Mouse (Mus musculus) heart, embryonic 13.5 days (tissue): ENCODE measurements around the gene Arid5b. TPM values are rescaled to one million over a fixed set of nuclear protein-coding genes. Genes with fewer than 3 reads are reported as not detected.
"Not testable (repeated sequence)": the region's sequence is repeated elsewhere in the genome, so short reads cannot be mapped to it uniquely, and the experiment has no call there.

ENCODE experiments used
- ATAC-seq: fragments of 200-750 bp; cut with Nextera tagmentation; 2 replicates; pipeline ENCODE4 v1.8.0; 2017; ENCODE audit warnings: moderate TSS enrichment; ENCODE audit not compliant: insufficient number of reproducible peaks, low FRiP score, low TSS enrichment; ENCODE audit errors: extremely low read depth
- H3K27ac ChIP-seq: fragments of 300-500 bp; sonication (generic); replicated peaks from 2 replicates; pipeline ENCODE4 v1.5.1; 2015; ENCODE audit warnings: moderate library complexity, mild to moderate bottlenecking, inconsistent platforms
- H3K27me3 ChIP-seq: fragments of 300-500 bp; sonication (generic); replicated peaks from 2 replicates; pipeline ENCODE4 v1.6.1; 2015; ENCODE audit warnings: mild to moderate bottlenecking, inconsistent platforms
- H3K36me3 ChIP-seq: fragments of 300-500 bp; sonication (generic); 2 replicates; pipeline ENCODE4 v1.6.1; 2015; ENCODE audit warnings: mild to moderate bottlenecking, inconsistent platforms
- H3K4me1 ChIP-seq: fragments of 300-500 bp; sonication (generic); 2 replicates; pipeline ENCODE4 v1.6.1; 2015; ENCODE audit warnings: inconsistent platforms
- H3K4me2 ChIP-seq: fragments of 300-500 bp; sonication (generic); 2 replicates; pipeline ENCODE4 v1.6.1; 2015; ENCODE audit warnings: inconsistent platforms, mild to moderate bottlenecking, moderate library complexity
- H3K4me3 ChIP-seq: fragments of 300-500 bp; sonication (generic); 2 replicates; pipeline ENCODE4 v1.5.1; 2015; ENCODE audit warnings: moderate library complexity, mild to moderate bottlenecking, inconsistent platforms
- H3K9ac ChIP-seq: fragments of 300-500 bp; sonication (generic); 2 replicates; pipeline ENCODE4 v1.6.1; 2015; ENCODE audit warnings: inconsistent platforms, mild to moderate bottlenecking, moderate library complexity
- H3K9me3 ChIP-seq: fragments of 300-500 bp; sonication (generic); 2 replicates; pipeline ENCODE4 v1.6.1; 2016; ENCODE audit warnings: inconsistent platforms
- WGBS: fragments of 180-500 bp; shearing (Covaris S2); methylation state at CpG from one replicate; pipeline ENCODE4 v1.1.7; 2015; ENCODE audit warnings: mixed read lengths; 5-methylcytosine and 5-hydroxymethylcytosine counted together
- polyA plus RNA-seq: library from polyadenylated mRNA; unstranded; fragments of >200 nt; fragmentation: Nextera tagmentation; extraction: Ambion mirVana; gene quantifications from 2 replicates; pipeline ENCODE4 v1.2.1, GENCODE M21; 2015

Arid5b gene
- polyA plus RNA-seq, 1 experiment from 2014 or later = 17.9 TPM

- Histone ChIP-seq H3K4me2 (peak overlapping the region; percentile 18; the same call in 1 of the 2 replicates), H3K9me3 (no peaks in the 10 kb centered on the region), H3K27ac (peak overlapping the region; percentile 85), H3K9ac (no peak overlapping the region), H3K4me3 (no peak overlapping the region), H3K27me3 (no peaks in the 10 kb centered on the region), H3K36me3 (peaks cover 43% of the 10 kb centered on the region), H3K4me1 (peaks cover 64% of the 10 kb centered on the region)
- 53% methylated on average over 14 of the region's 14 CpGs for WGBS
- no peak for ATAC-seq
Observed at GRCm38 (mm10) chr10:68104881-68105781, 173.4 kb downstream of the Arid5b start.

GRCm38 (mm10) chr10:68104481-68104880 lies 174.1 kb downstream of the Arid5b start:
- no peak for ATAC-seq
- H3K9me3 ChIP-seq = no peaks in the 10 kb centered on the region

DNA sequence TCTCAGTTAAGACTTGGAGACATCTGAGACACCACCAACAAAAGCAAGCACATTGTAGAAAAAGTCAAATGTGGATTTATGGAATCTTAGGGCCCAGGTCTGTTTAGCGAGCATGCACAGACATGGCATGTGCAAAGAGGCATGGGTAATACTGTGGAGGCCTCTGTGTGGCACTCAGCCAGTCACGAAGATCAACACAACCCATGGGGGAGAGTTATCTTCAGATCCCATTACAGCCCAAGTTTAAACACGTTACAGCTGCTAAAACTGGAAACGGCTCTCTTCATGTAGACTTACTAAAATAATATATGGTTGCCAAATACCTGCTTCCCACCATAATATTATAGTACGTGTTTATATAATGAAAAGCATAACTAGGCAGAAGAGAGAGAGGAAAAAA lies 174.6 kb downstream of the Arid5b start:
- H3K4me2 ChIP-seq = 0 out of 2 replicates have a peak overlapping the region, but pooled peaks have one; percentile 18
- H3K36me3 ChIP-seq = peaks cover 48% of the 10 kb centered on the region
- no peaks in the 10 kb centered on the region for H3K27me3 ChIP-seq
- H3K27ac ChIP-seq = peak overlapping the region; percentile 85
- H3K4me1 ChIP-seq = peaks cover 59% of the 10 kb centered on the region
- no peak overlapping the region for H3K9ac ChIP-seq
- H3K9me3 ChIP-seq = no peaks in the 10 kb centered on the region
- no peak overlapping the region for H3K4me3 ChIP-seq
- 25% methylated on average over 5 of the region's 5 CpGs for WGBS
- no peak for ATAC-seq

More at GRCm38 (mm10) chr10:68104481-68104880, 174.1 kb downstream of the Arid5b start:
- no peak overlapping the region for H3K4me3 ChIP-seq
- H3K27ac ChIP-seq = peak overlapping the region; percentile 85
- no peak overlapping the region for H3K9ac ChIP-seq
- WGBS = 18% methylated on average over 2 of the region's 2 CpGs
- H3K4me2 ChIP-seq = peak overlapping the region; percentile 18; the same call in 1 of the 2 replicates
- H3K4me1 ChIP-seq = peaks cover 59% of the 10 kb centered on the region
- peaks cover 49% of the 10 kb centered on the region for H3K36me3 ChIP-seq
- H3K27me3 ChIP-seq = no peaks in the 10 kb centered on the region

DNA sequence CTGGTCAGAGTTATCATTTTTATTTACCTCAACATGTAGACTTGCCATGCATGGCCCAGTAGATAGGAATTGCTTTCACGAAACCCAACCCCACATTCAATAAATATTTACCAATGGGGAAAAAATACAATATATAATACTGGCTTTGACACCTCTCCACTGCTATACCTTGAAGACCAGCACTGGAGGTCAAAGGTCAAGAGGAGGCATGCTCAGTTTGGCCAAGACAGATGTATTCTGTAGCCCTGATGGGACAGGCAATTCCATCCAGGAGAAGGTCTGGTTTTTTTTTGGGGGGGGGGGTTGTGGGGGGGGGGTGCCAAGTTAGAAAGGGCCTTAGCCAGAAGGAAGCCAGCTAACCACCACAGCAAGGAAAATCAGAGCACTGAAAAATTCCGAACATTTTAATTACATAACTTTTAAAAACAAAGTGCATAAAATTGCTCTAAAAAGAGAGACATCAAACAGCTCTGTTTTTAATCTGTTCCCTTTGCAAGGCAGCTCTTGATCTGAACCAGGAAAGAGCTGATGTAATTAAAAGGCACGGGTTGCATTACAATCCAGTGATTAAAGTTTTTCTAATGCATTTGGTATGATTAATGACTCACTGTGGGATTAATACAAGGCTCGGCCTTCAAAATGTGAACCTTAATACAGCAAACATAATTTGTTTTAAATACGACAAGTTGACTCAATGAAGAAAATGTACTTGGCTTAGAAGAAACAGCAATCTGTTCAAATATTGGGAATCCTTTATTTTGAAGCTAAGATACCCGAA lies 175.3 kb downstream of the Arid5b start:
- Histone ChIP-seq H3K4me2 (no peak overlapping the region), H3K4me3 (no peak overlapping the region), H3K27me3 (no peaks in the 10 kb centered on the region), H3K4me1 (peaks cover 59% of the 10 kb centered on the region), H3K36me3 (peaks cover 49% of the 10 kb centered on the region), H3K9me3 (no peaks in the 10 kb centered on the region), H3K9ac (no peak overlapping the region), H3K27ac (peak overlapping the region; percentile 85)
- ATAC-seq = no peak
- WGBS = 74% methylated on average over 6 of the region's 6 CpGs

DNA sequence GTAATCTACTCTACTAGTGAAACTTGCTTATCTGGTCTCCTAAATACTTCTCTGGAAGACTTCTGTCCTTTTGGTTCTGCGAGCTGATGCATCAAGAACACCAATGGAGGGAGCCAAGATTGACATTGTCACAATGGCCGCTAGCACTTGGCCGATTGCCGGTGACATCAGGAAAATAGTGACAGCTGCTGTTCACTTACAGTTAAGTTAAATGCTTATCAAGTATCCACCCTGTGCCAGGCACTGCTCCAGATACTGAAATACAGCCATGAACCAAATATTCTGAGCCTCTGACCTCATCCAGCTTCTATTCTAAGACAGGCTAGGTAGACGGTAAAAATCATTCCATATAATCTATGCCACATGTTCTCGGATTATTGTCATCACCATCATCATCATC lies 176.0 kb downstream of the Arid5b start:
- Histone ChIP-seq H3K4me1 (peaks cover 57% of the 10 kb centered on the region), H3K27ac (peak overlapping the region; percentile 56), H3K36me3 (peaks cover 49% of the 10 kb centered on the region), H3K9me3 (no peaks in the 10 kb centered on the region), H3K4me2 (no peak overlapping the region), H3K4me3 (no peak overlapping the region), H3K27me3 (no peaks in the 10 kb centered on the region), H3K9ac (no peak overlapping the region)
- 60% methylated on average over 6 of the region's 6 CpGs for WGBS
- no peak for ATAC-seq

GRCm38 (mm10) chr10:68101251-68101650 lies 177.3 kb downstream of the Arid5b start:
- Histone ChIP-seq H3K36me3 (peaks cover 59% of the 10 kb centered on the region), H3K4me2 (no peak overlapping the region), H3K27me3 (no peaks in the 10 kb centered on the region), H3K9me3 (no peaks in the 10 kb centered on the region), H3K4me3 (no peak overlapping the region), H3K4me1 (peaks cover 44% of the 10 kb centered on the region), H3K27ac (no peak overlapping the region), H3K9ac (no peak overlapping the region)
- ATAC-seq = no peak
- WGBS = 74% methylated on average over 4 of the region's 4 CpGs

GRCm38 (mm10) chr10:68100506-68100905 lies 178.0 kb downstream of the Arid5b start:
- Histone ChIP-seq H3K9ac (no peak overlapping the region), H3K4me3 (no peak overlapping the region), H3K4me1 (peaks cover 41% of the 10 kb centered on the region), H3K27ac (no peak overlapping the region), H3K4me2 (no peak overlapping the region), H3K36me3 (peaks cover 66% of the 10 kb centered on the region), H3K9me3 (no peaks in the 10 kb centered on the region), H3K27me3 (no peaks in the 10 kb centered on the region)
- WGBS = 67% methylated on average over 8 of the region's 8 CpGs
- ATAC-seq = no peak

DNA sequence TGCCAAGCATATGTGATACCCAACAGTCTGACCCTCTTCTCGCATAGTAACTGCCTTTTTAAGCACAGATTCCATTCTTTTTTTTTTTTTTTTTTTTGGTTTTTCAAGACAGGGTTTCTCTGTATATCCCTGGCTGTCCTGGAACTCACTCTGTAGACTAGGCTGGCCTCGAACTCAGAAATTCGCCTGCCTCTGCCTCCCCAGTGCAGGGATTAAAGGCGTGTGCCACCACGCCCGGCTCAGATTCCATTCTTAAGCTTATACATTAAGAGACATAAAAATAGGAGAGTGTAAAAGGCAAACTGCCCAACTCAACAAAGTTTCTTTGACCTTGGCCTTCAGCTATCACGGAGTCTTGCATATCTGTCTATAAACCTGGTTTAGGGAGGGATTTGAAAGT lies 178.7 kb downstream of the Arid5b start:
- ATAC-seq, H3K27me3 ChIP-seq, H3K9ac ChIP-seq, H3K27ac ChIP-seq, H3K4me2 ChIP-seq, H3K4me3 ChIP-seq, H3K9me3 ChIP-seq: not testable (repeated sequence)
- H3K4me1 ChIP-seq = peaks cover 41% of the 10 kb centered on the region
- WGBS = 81% methylated on average over 7 of the region's 7 CpGs
- peaks cover 73% of the 10 kb centered on the region for H3K36me3 ChIP-seq

GRCm38 (mm10) chr10:68097821-68098675 lies 180.5 kb downstream of the Arid5b start:
- H3K4me1 ChIP-seq = peaks cover 27% of the 10 kb centered on the region

DNA sequence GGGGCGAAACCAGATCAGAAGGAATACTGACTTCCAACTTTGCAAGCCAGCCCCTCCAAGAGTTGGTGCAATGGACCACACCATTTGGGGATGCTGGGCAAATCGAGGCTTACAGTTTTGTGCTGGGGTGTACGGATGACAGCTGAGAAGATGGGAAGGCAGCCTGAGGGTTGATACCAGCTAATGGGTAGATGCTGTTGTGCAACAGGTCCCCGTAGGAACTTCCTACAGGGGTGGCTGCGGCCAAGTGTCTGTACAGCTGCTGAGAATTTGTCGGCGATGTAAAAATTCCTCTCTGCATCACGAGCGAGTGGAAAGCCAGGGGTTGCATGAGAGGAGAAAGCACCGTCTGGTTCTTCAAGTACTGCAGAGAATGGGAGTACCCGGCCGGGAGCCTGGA lies 182.1 kb downstream of the Arid5b start:
- Histone ChIP-seq H3K27ac (no peak overlapping the region), H3K4me2 (no peak overlapping the region), H3K27me3 (no peaks in the 10 kb centered on the region), H3K4me3 (no peak overlapping the region), H3K9me3 (no peaks in the 10 kb centered on the region), H3K4me1 (peaks cover 28% of the 10 kb centered on the region), H3K9ac (no peak overlapping the region), H3K36me3 (peaks cover 87% of the 10 kb centered on the region)
- ATAC-seq = no peak
- WGBS = 88% methylated on average over 12 of the region's 12 CpGs

More at GRCm38 (mm10) chr10:68097821-68098675, 180.5 kb downstream of the Arid5b start:
- H3K9me3 ChIP-seq = no peaks in the 10 kb centered on the region
- ATAC-seq = no peak
- no peak overlapping the region for H3K4me3 ChIP-seq
- no peak overlapping the region for H3K9ac ChIP-seq
- H3K36me3 ChIP-seq = peaks cover 90% of the 10 kb centered on the region
- no peak overlapping the region for H3K27ac ChIP-seq
- no peak overlapping the region for H3K4me2 ChIP-seq
- 82% methylated on average over 19 of the region's 19 CpGs for WGBS
- no peaks in the 10 kb centered on the region for H3K27me3 ChIP-seq
